ENCODE assay signal across 10 mouse cellular contexts in the genomic region with DNA sequence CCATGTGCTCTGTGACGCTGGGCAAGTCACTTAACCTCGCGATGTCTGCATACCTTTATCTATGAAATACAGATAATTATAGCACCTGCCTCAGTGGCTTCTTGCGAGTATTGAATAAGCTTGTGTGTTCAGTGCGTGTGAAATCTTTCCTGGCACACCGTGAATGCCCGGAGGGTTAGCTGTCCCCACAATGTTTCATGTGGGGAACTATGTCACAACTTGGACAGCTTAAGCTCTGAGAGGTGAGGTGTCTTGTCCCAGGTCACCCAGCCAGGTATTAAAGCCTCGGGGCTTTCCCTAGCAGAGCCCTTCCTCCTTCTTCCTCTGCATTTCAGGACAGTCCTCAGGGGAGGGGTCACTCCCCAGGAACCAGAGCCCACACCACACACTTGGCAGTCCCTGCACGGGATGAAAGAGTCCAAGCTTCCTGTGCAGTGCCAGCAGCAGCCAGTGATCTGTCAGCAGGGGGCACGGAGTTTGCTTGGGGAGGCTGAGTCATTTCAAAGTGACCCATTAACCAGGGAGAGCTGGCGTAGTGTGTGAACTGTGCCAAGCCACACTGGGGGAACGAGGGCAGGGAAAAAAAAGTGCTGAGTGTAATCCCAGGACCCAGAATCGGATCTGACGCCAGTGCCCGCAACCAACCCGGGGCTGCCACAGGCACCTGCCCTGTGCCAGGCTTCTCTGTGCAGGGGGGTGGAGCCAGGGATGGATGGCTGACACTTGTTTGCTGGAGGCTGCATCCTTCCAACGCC. TPM values are rescaled to one million over a fixed set of nuclear protein-coding genes. Genes with fewer than 3 reads are reported as not detected.
DNase-seq lines count a peak whose midpoint lies in the region; ATAC-seq lines count a peak whose summit lies in the region.
"Had no signal": no experiment of that assay in that cellular context is flagged by ENCODE, and none has a peak within 500 bp of the region (broad histone marks: within the 10 kb centered on the region; RNA-seq: fewer than 3 reads in every experiment).

No protein-coding gene starts in this region.

- no peaks in the 10 kb centered on the region for H3K36me3 ChIP-seq in hindbrain, embryonic 15.5 days
- H3K36me3 ChIP-seq in hindbrain, embryonic 11.5 days (ENCODE audit: control insufficient read depth, insufficient read depth, low read length), result no peaks in the 10 kb centered on the region
- no peaks in the 10 kb centered on the region; the same call in 1 of the 2 replicates for H3K36me3 ChIP-seq in kidney, embryonic 14.5 days (ENCODE audit: control insufficient read depth, insufficient read depth, low read length)
- H3K36me3 ChIP-seq: heart, embryonic 13.5 days; lung, embryonic 15.5 days had no signal

- peaks cover 3% of the 10 kb centered on the region; the same call in 1 of the 2 replicates for H3K27me3 ChIP-seq in hindbrain, embryonic 15.5 days
- no peaks in the 10 kb centered on the region for H3K27me3 ChIP-seq in hindbrain, embryonic 11.5 days (ENCODE audit: control insufficient read depth, insufficient read depth, low read length)
- peaks cover 7% of the 10 kb centered on the region for H3K27me3 ChIP-seq in kidney, embryonic 14.5 days (ENCODE audit: control insufficient read depth, insufficient read depth, low read length)

- no peak for DNase-seq in hindbrain, embryonic 11.5 days (ENCODE audit: low spot score)
- DNase-seq in MN1 (ENCODE audit: low spot score), result peak; percentile 67
- DNase-seq in brain, adult 2 months (ENCODE audit: low read depth, low spot score), result peak; percentile 69
- DNase-seq in testis, postnatal 14 days (ENCODE audit: low spot score), result no peak
- DNase-seq in lung, postnatal 14 days, result no peak

- no peak overlapping the region for H3K4me2 ChIP-seq in hindbrain, embryonic 15.5 days
- no peak overlapping the region for H3K4me2 ChIP-seq in hindbrain, embryonic 11.5 days (replicated peaks; ENCODE audit: low read depth, low read length)
- H3K4me2 ChIP-seq in kidney, embryonic 14.5 days (replicated peaks; ENCODE audit: low read depth, low read length), result no peak overlapping the region
- H3K4me2 ChIP-seq: heart, embryonic 13.5 days; lung, embryonic 15.5 days had no signal

- H3K9ac ChIP-seq in hindbrain, embryonic 15.5 days, result no peak overlapping the region
- no peak overlapping the region for H3K9ac ChIP-seq in hindbrain, embryonic 11.5 days (ENCODE audit: low read depth, low read length)
- no peak overlapping the region for H3K9ac ChIP-seq in kidney, embryonic 14.5 days (ENCODE audit: low read depth, low read length)
- H3K9ac ChIP-seq: heart, embryonic 13.5 days; lung, embryonic 15.5 days had no signal

- no peak overlapping the region for H3K27ac ChIP-seq in hindbrain, embryonic 15.5 days (replicated peaks)
- no peak overlapping the region for H3K27ac ChIP-seq in hindbrain, embryonic 11.5 days (ENCODE audit: low read depth, low read length)
- no peak overlapping the region for H3K27ac ChIP-seq in kidney, embryonic 14.5 days (ENCODE audit: low read depth, low read length)
- H3K27ac ChIP-seq: heart, embryonic 13.5 days; lung, embryonic 15.5 days had no signal

- no peaks in the 10 kb centered on the region for H3K9me3 ChIP-seq in hindbrain, embryonic 15.5 days
- no peaks in the 10 kb centered on the region for H3K9me3 ChIP-seq in hindbrain, embryonic 11.5 days (ENCODE audit: control insufficient read depth, low read length)
- no peaks in the 10 kb centered on the region for H3K9me3 ChIP-seq in kidney, embryonic 14.5 days (ENCODE audit: control insufficient read depth, low read length)
- H3K9me3 ChIP-seq: heart, embryonic 13.5 days; lung, embryonic 15.5 days had no signal

- WGBS in hindbrain, embryonic 15.5 days, result 59% methylated on average over 17 of the region's 17 CpGs
- 76% methylated on average over 17 of the region's 17 CpGs for WGBS in hindbrain, embryonic 11.5 days
- 63% methylated on average over 17 of the region's 17 CpGs for WGBS in kidney, embryonic 14.5 days

- ATAC-seq in hindbrain, embryonic 15.5 days (ENCODE audit: low FRiP score, low read depth), result peak; percentile 50; the same call in 1 of the 2 replicates
- no peak for ATAC-seq in hindbrain, embryonic 11.5 days (ENCODE audit: low FRiP score)
- 0 out of 2 replicates have a peak, but pooled peaks have one; percentile 18 for ATAC-seq in kidney, embryonic 14.5 days (ENCODE audit: low FRiP score, low TSS enrichment)
- no peak for ATAC-seq in activated CD4-positive, CD25-positive, alpha-beta regulatory T cell, adult 4 months

- H3K4me3 ChIP-seq in hindbrain, embryonic 15.5 days, result no peak overlapping the region
- no peak overlapping the region for H3K4me3 ChIP-seq in hindbrain, embryonic 11.5 days (ENCODE audit: low read depth, low read length)
- H3K4me3 ChIP-seq in kidney, embryonic 14.5 days (ENCODE audit: low read length), result no peak overlapping the region
- H3K4me3 ChIP-seq: heart, embryonic 13.5 days; lung, embryonic 15.5 days had no signal

- H3K4me1 ChIP-seq in hindbrain, embryonic 15.5 days (replicated peaks), result peaks cover 47% of the 10 kb centered on the region
- peaks cover 2% of the 10 kb centered on the region; the same call in 1 of the 2 replicates for H3K4me1 ChIP-seq in hindbrain, embryonic 11.5 days (replicated peaks; ENCODE audit: control insufficient read depth, insufficient read depth, low read length)
- H3K4me1 ChIP-seq in kidney, embryonic 14.5 days (ENCODE audit: control insufficient read depth, insufficient read depth, low read length), result no peaks in the 10 kb centered on the region
- H3K4me1 ChIP-seq: heart, embryonic 13.5 days; lung, embryonic 15.5 days had no signal

RNA-seq across cellular contexts. Expression of a gene that starts 27.3 kb away (rescaled TPM):
- 13.4 and 13.9 TPM in 2 replicates for polyA plus RNA-seq in hindbrain, embryonic 15.5 days (2015; fragmentation: Nextera tagmentation; extraction: Ambion mirVana)
- 5.3 and 9.9 TPM in 2 replicates for polyA plus RNA-seq in hindbrain, embryonic 11.5 days (2014; fragmentation: Nextera tagmentation; extraction: Ambion mirVana)
- polyA plus RNA-seq in kidney, embryonic 14.5 days (2014; fragmentation: Nextera tagmentation; extraction: Ambion mirVana), result 27.6 and 28.1 TPM in 2 replicates
- not detected for polyA plus RNA-seq in activated CD4-positive, CD25-positive, alpha-beta regulatory T cell, adult 4 months (2017; shearing (Covaris generic))

RNA-seq across cellular contexts. Expression of a gene that starts 27.4 kb away (rescaled TPM):
- polyA plus RNA-seq in hindbrain, embryonic 15.5 days (2015; fragmentation: Nextera tagmentation; extraction: Ambion mirVana), result 67.5 and 69.1 TPM in 2 replicates
- 71.4 and 72.4 TPM in 2 replicates for polyA plus RNA-seq in hindbrain, embryonic 11.5 days (2014; fragmentation: Nextera tagmentation; extraction: Ambion mirVana)
- polyA plus RNA-seq in kidney, embryonic 14.5 days (2014; fragmentation: Nextera tagmentation; extraction: Ambion mirVana), result 77.3 and 85.9 TPM in 2 replicates
- polyA plus RNA-seq in activated CD4-positive, CD25-positive, alpha-beta regulatory T cell, adult 4 months (2017; shearing (Covaris generic)), result 10 to 100 TPM; 28.6 to 41.4 TPM

Comparison
In these comparisons a context has a peak if more than half of its experiments do, and no peak if none do; other contexts are left out.
1. ATAC-seq: peak in hindbrain, embryonic 15.5 days (single experiment) and kidney, embryonic 14.5 days (single experiment); none in hindbrain, embryonic 11.5 days (single experiment) and activated CD4-positive, CD25-positive, alpha-beta regulatory T cell, adult 4 months (single experiment).
2. DNase-seq: peak in MN1 (single experiment) and brain, adult 2 months (single experiment); none in hindbrain, embryonic 11.5 days (single experiment), testis, postnatal 14 days (single experiment) and lung, postnatal 14 days (single experiment).